Mouse (Mus musculus): ENCODE data around the gene Abcf2.
A peak's percentile ranks its signal among the peaks of the same experiment; 100 is the strongest.

Gene Abcf2

GRCm38 (mm10) chr5:24527780-24528179, 49.5 kb downstream of the Abcf2 start:
- no peak for DNase-seq (ENCODE audit: low read depth, low spot score)

GRCm38 (mm10) chr5:24526889-24527230, 50.4 kb downstream of the Abcf2 start, which contains the start of gene Gbx1:
TSS of gene Gbx1 (minus strand) at chr5:24527202.
- peak; percentile 26 for DNase-seq (ENCODE audit: low read depth, low spot score)

GRCm38 (mm10) chr5:24526190-24526888, 50.9 kb downstream of the Abcf2 start:
- no peak for DNase-seq (ENCODE audit: low read depth, low spot score)

- DNase-seq (ENCODE audit: low read depth, low spot score), result no peak
Measured at GRCm38 (mm10) chr5:24525360-24526189, 51.7 kb downstream of the Abcf2 start.

GRCm38 (mm10) chr5:24524522-24524921, 52.7 kb downstream of the Abcf2 start:
- DNase-seq (ENCODE audit: low read depth, low spot score), result no peak

GRCm38 (mm10) chr5:24523806-24524205, 53.5 kb downstream of the Abcf2 start:
- no peak for DNase-seq (ENCODE audit: low read depth, low spot score)

- no peak for DNase-seq (ENCODE audit: low read depth, low spot score)
Measured at GRCm38 (mm10) chr5:24521366-24521765, 55.9 kb downstream of the Abcf2 start.
